Mouse (Mus musculus): ENCODE measurements around the gene Tnrc6b. TPM values are rescaled to one million over a fixed set of nuclear protein-coding genes. Genes with fewer than 3 reads are reported as not detected.

Gene Tnrc6b
- polyA plus RNA-seq, 1 experiment from 2014 or later, result 33.5 TPM

DNA sequence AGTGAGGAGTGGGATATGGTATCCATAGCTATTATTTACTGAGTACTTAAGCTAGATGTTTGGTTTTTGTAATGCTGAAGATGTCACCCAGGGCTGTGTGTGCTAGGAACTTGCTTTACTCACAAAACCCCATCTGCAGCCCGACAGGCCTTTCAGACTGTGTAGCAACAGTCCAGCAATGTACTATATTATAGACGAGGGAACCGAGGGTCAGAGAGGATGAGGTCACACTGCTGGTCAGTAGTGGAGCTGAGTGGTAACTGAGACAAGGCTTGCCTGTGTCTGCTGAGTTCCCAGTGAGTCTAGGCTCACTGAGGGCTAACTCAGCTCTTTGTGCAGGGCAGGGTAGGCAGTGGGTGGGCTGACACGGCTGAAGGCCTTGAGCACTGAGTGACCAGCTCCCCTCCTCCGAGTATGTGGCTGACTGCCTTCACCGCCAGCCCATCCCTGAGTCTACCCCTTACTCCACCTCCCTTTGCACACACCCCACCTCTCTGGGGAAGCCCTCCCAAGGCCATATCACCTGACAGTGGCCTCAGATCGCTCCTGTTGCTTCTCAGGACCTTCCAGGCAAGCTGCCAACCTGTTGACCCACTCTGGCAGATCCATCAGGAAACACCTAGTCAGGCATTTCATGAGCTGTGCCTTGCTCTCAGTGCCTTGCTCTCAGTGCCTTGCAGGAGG, 30.6 kb upstream of the Tnrc6b start:
- WGBS, result 66% methylated on average over 7 of the region's 7 CpGs
- Histone ChIP-seq H3K9ac (ENCODE audit: low read depth, low read length) (no peak overlapping the region), H3K9me3 (replicated peaks; ENCODE audit: control insufficient read depth, low read length, poor library complexity, severe bottlenecking) (no peaks in the 10 kb centered on the region), H3K4me1 (ENCODE audit: control insufficient read depth, insufficient read depth, low read length) (peaks cover 26% of the 10 kb centered on the region), H3K27ac (ENCODE audit: low read length) (no peak overlapping the region), H3K4me2 (ENCODE audit: low read length) (no peak overlapping the region), H3K27me3 (ENCODE audit: control insufficient read depth, insufficient read depth, low read depth, low read length) (no peaks in the 10 kb centered on the region), H3K36me3 (ENCODE audit: control insufficient read depth, insufficient read depth, low read length) (no peaks in the 10 kb centered on the region), H3K4me3 (ENCODE audit: low read depth, low read length) (no peak overlapping the region)
- no peak for ATAC-seq

DNA sequence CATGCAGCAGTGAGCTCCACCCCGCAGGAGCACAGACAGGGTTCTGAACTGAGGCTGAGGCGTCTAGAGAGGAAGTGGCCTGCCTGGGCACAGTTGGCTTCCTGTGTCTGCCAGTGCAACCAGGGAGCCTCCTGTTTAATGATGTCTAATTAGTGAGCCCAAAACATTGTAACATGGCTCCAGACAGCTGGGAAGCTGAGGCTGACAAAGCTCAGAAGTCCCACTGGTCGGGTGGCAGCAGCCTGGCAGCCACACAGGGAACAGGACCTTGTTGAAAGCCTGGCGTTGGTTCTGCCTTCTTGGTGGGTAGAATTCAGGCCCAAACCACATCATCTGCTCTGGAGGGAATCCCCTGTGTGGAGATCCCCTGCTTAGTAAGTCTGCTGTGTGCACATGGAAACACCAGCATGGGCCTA, 29.6 kb upstream of the Tnrc6b start:
- H3K9me3 ChIP-seq (replicated peaks; ENCODE audit: control insufficient read depth, low read length, poor library complexity, severe bottlenecking), result no peaks in the 10 kb centered on the region
- no peaks in the 10 kb centered on the region for H3K27me3 ChIP-seq (ENCODE audit: control insufficient read depth, insufficient read depth, low read depth, low read length)
- peaks cover 29% of the 10 kb centered on the region for H3K4me1 ChIP-seq (ENCODE audit: control insufficient read depth, insufficient read depth, low read length)
- H3K4me3 ChIP-seq (ENCODE audit: low read depth, low read length), result no peak overlapping the region
- WGBS, result 66% methylated on average over 4 of the region's 4 CpGs
- no peak overlapping the region for H3K27ac ChIP-seq (ENCODE audit: low read length)
- H3K36me3 ChIP-seq (ENCODE audit: control insufficient read depth, insufficient read depth, low read length), result no peaks in the 10 kb centered on the region
- no peak overlapping the region for H3K4me2 ChIP-seq (ENCODE audit: low read length)
- no peak overlapping the region for H3K9ac ChIP-seq (ENCODE audit: low read depth, low read length)
- no peak for ATAC-seq

DNA sequence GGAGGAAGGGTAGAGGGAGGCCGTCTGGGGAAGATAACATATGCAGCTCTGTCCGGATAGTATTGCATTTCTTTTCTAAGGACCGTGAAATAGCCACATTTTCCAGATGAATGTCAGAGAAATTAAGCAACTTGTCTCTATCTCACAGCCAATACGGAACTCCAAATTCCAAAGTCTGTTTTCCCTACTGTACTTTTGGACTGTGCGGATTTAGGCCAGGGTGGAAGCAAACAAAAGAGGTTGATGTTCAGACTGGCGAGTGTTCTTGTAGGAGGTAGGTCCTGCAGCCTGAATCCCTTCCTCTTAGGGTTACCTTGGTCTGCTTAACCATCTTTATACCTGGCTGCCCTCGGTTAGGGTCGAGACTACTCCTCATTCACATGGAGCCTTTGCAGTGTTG, 28.8 kb upstream of the Tnrc6b start:
- 90% methylated on average over 8 of the region's 8 CpGs for WGBS
- Histone ChIP-seq H3K4me1 (ENCODE audit: control insufficient read depth, insufficient read depth, low read length) (peaks cover 29% of the 10 kb centered on the region), H3K36me3 (ENCODE audit: control insufficient read depth, insufficient read depth, low read length) (no peaks in the 10 kb centered on the region), H3K4me2 (ENCODE audit: low read length) (no peak overlapping the region), H3K9me3 (replicated peaks; ENCODE audit: control insufficient read depth, low read length, poor library complexity, severe bottlenecking) (no peaks in the 10 kb centered on the region), H3K9ac (ENCODE audit: low read depth, low read length) (no peak overlapping the region), H3K27me3 (ENCODE audit: control insufficient read depth, insufficient read depth, low read depth, low read length) (no peaks in the 10 kb centered on the region), H3K27ac (ENCODE audit: low read length) (no peak overlapping the region), H3K4me3 (ENCODE audit: low read depth, low read length) (no peak overlapping the region)
- ATAC-seq, result no peak

DNA sequence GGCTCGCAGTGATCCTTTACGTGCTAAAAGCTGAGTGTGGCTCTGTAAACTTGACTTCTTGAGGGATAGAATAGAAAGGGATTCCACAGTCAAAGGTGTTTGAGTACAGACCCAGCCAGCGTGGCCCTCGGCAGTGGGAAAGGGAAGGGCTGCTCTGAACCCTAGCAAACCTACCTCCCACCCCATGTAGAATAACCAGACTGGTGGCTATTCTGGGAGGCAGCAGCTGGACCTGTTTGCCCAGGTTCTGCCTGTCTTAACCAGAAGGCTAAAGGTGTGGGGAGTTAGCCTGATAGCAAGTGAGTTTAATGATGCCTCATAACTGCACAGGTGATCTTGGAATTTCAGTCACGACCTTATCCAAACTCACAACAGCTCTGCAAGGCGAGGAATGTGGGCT, 28.0 kb upstream of the Tnrc6b start:
- Histone ChIP-seq H3K4me2 (ENCODE audit: low read length) (no peak overlapping the region), H3K4me3 (ENCODE audit: low read depth, low read length) (no peak overlapping the region), H3K36me3 (ENCODE audit: control insufficient read depth, insufficient read depth, low read length) (no peaks in the 10 kb centered on the region), H3K4me1 (ENCODE audit: control insufficient read depth, insufficient read depth, low read length) (peaks cover 28% of the 10 kb centered on the region), H3K9me3 (replicated peaks; ENCODE audit: control insufficient read depth, low read length, poor library complexity, severe bottlenecking) (no peaks in the 10 kb centered on the region), H3K9ac (ENCODE audit: low read depth, low read length) (no peak overlapping the region), H3K27me3 (ENCODE audit: control insufficient read depth, insufficient read depth, low read depth, low read length) (no peaks in the 10 kb centered on the region), H3K27ac (ENCODE audit: low read length) (no peak overlapping the region)
- no peak for ATAC-seq
- WGBS, result 83% methylated on average over 6 of the region's 6 CpGs

DNA sequence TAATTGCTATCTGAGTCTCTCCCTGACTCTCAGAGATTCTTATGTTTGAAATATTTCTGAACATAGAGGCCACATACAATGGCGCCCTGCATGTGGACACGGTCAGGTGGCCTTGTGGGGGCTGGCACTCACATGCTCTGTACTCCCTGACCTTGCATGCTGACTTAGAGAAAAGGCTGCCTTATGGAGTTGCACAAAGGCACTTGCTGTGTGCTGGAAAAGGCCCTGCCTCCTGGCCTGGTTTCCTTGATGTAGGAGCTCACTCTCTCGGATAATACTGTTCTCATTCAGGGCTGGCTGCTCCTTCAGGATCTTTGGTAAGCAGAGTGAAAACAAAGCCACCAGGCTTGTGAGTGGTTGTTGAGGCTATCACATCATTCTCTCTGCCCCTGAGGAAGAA, 27.1 kb upstream of the Tnrc6b start:
- Histone ChIP-seq H3K27me3 (ENCODE audit: control insufficient read depth, insufficient read depth, low read depth, low read length) (no peaks in the 10 kb centered on the region), H3K9me3 (replicated peaks; ENCODE audit: control insufficient read depth, low read length, poor library complexity, severe bottlenecking) (no peaks in the 10 kb centered on the region), H3K27ac (ENCODE audit: low read length) (peak overlapping the region; percentile 31), H3K36me3 (ENCODE audit: control insufficient read depth, insufficient read depth, low read length) (no peaks in the 10 kb centered on the region), H3K4me3 (ENCODE audit: low read depth, low read length) (no peak overlapping the region), H3K4me2 (ENCODE audit: low read length) (no peak overlapping the region), H3K9ac (ENCODE audit: low read depth, low read length) (no peak overlapping the region), H3K4me1 (ENCODE audit: control insufficient read depth, insufficient read depth, low read length) (peaks cover 26% of the 10 kb centered on the region)
- WGBS, result 40% methylated on average over 3 of the region's 3 CpGs
- no peak for ATAC-seq

DNA sequence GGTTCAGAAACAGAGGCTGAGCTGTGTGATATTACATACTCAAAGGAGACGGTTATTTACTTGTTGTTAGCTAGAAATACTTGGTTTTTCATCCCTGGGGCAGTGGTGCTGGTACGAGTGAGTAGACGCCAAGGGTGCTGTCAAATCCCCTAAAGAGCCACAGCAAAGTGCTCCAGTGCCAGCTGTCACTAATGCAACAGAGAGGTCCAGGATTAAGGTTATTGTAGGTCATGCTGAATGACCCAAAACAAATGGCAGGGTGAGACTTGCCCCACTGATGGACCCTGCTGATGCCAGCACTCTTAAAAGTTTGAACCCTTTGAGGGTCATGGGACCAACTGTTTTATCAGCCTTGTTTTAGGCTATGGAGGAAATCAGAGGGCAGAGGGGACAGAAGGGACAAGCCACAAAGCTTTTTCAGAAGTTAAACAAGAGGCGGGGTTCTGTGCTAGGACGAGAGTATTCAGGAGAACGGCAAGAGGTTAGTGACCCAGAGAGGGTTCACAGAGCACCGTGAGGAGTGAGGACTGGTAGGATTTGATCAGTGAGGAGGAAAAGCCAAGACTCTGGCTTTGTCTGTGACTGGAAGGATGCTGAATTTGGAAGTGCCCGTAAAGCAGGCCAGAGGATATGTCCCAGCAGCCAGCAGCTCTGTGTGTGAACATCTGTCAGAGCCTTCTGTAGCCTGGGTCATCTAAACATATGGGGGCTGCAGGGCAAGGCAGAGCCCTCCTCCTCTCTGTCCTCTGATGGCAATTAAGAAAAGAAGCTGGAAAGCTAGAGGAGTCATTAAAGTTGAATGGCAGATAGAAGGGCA, 26.1 kb upstream of the Tnrc6b start:
- H3K36me3 ChIP-seq (ENCODE audit: control insufficient read depth, insufficient read depth, low read length), result no peaks in the 10 kb centered on the region
- no peak overlapping the region for H3K9ac ChIP-seq (ENCODE audit: low read depth, low read length)
- H3K4me1 ChIP-seq (ENCODE audit: control insufficient read depth, insufficient read depth, low read length), result peaks cover 22% of the 10 kb centered on the region
- no peak overlapping the region for H3K27ac ChIP-seq (ENCODE audit: low read length)
- no peak overlapping the region for H3K4me3 ChIP-seq (ENCODE audit: low read depth, low read length)
- H3K9me3 ChIP-seq (replicated peaks; ENCODE audit: control insufficient read depth, low read length, poor library complexity, severe bottlenecking), result no peaks in the 10 kb centered on the region
- H3K27me3 ChIP-seq (ENCODE audit: control insufficient read depth, insufficient read depth, low read depth, low read length), result no peaks in the 10 kb centered on the region
- no peak overlapping the region for H3K4me2 ChIP-seq (ENCODE audit: low read length)
- ATAC-seq, result no peak
- WGBS, result 18% methylated on average over 8 of the region's 8 CpGs

DNA sequence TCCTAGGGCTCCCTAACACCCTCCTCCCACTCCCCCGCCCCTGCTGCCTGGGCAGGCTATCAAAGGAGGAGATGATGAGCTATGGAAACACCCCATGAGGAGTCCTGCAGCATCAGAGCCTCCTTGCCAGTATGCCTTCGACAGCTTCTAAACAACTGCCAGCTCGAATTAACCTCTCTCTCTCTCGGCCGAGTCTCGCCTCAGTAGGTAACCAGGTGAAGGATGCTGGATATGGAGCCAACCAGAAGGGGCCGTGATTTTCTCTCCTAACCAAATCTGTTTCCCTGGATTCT, 25.6 kb upstream of the Tnrc6b start:
- Histone ChIP-seq H3K27ac (ENCODE audit: low read length) (no peak overlapping the region), H3K4me1 (ENCODE audit: control insufficient read depth, insufficient read depth, low read length) (peaks cover 22% of the 10 kb centered on the region)
- WGBS, result 26% methylated on average over 7 of the region's 7 CpGs

DNA sequence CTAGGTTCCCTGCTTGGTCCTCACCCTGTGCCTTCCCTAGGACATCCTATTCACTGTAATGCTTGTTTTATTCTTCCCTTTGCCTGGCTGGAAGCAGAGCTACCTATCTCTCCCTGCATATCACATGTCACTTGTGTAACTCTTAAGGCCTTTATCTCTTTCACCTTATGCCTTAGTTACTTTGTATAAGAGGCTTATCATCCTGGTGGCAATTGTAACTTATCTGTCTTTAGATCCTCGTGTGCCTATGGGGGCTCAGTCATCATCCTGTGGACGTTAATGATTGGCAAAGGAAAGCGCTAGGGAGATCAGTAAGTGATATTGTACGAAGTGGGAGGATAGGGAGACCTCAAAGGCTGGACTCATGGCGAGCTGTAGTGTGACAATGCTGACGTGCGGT, 22.6 kb upstream of the Tnrc6b start:
- H3K4me3 ChIP-seq (ENCODE audit: low read depth, low read length), result no peak overlapping the region
- H3K9ac ChIP-seq (ENCODE audit: low read depth, low read length), result no peak overlapping the region
- H3K4me1 ChIP-seq (ENCODE audit: control insufficient read depth, insufficient read depth, low read length), result peaks cover 25% of the 10 kb centered on the region
- no peak overlapping the region for H3K27ac ChIP-seq (ENCODE audit: low read length)
- H3K36me3 ChIP-seq (ENCODE audit: control insufficient read depth, insufficient read depth, low read length), result no peaks in the 10 kb centered on the region
- H3K27me3 ChIP-seq (ENCODE audit: control insufficient read depth, insufficient read depth, low read depth, low read length), result no peaks in the 10 kb centered on the region
- WGBS, result 69% methylated on average over 7 of the region's 7 CpGs
- no peak overlapping the region for H3K4me2 ChIP-seq (ENCODE audit: low read length)
- H3K9me3 ChIP-seq (replicated peaks; ENCODE audit: control insufficient read depth, low read length, poor library complexity, severe bottlenecking), result no peaks in the 10 kb centered on the region
- ATAC-seq, result no peak

More for the DNA sequence above, 25.6 kb upstream of the Tnrc6b start:
- Histone ChIP-seq H3K9ac (ENCODE audit: low read depth, low read length) (no peak overlapping the region), H3K4me3 (ENCODE audit: low read depth, low read length) (no peak overlapping the region), H3K9me3 (replicated peaks; ENCODE audit: control insufficient read depth, low read length, poor library complexity, severe bottlenecking) (no peaks in the 10 kb centered on the region), H3K4me2 (ENCODE audit: low read length) (no peak overlapping the region), H3K36me3 (ENCODE audit: control insufficient read depth, insufficient read depth, low read length) (no peaks in the 10 kb centered on the region), H3K27me3 (ENCODE audit: control insufficient read depth, insufficient read depth, low read depth, low read length) (no peaks in the 10 kb centered on the region)
- peak; percentile 81 for ATAC-seq

DNA sequence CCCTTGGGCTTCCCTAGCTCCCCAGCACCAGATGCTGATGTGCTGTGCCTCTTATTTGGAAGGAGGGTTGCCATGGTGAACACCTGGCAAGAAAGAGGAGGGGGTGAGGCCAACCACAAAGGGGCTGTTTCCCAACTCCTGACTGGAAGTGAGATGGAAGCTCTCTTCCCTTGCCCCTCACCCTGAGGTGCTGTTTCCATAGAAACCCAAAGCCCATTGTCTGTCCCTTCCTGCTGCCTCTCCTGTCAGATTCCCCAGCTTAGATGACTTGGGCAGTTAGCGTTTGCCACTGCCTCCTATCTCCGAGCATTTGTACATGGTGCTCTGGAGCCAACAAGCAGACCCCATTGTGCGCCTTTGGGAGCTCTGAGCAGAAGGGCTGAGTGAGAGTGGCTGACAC, 17.6 kb upstream of the Tnrc6b start:
- Histone ChIP-seq H3K9ac (ENCODE audit: low read depth, low read length) (no peak overlapping the region), H3K4me2 (ENCODE audit: low read length) (no peak overlapping the region), H3K4me1 (ENCODE audit: control insufficient read depth, insufficient read depth, low read length) (peaks cover 15% of the 10 kb centered on the region), H3K36me3 (ENCODE audit: control insufficient read depth, insufficient read depth, low read length) (no peaks in the 10 kb centered on the region), H3K27ac (ENCODE audit: low read length) (peak overlapping the region; percentile 71), H3K9me3 (replicated peaks; ENCODE audit: control insufficient read depth, low read length, poor library complexity, severe bottlenecking) (no peaks in the 10 kb centered on the region), H3K4me3 (ENCODE audit: low read depth, low read length) (no peak overlapping the region), H3K27me3 (ENCODE audit: control insufficient read depth, insufficient read depth, low read depth, low read length) (no peaks in the 10 kb centered on the region)
- ATAC-seq, result 0 out of 2 replicates have a peak, but pooled peaks have one; percentile 27
- WGBS, result 15% methylated on average over 3 of the region's 3 CpGs

All from midbrain, embryonic 16.5 days (tissue).